Mouse (Mus musculus) cerebellum, adult 11-12 months (tissue): ENCODE measurements at regions not wholly inside any gene's neighbourhood (a gene's known extent, or its start where the extent isn't known, plus 50 kb on each side); places are given as distances from the start of the nearest gene placed in this dataset.

ENCODE experiments used
- DNase-seq: peaks from one replicate; pipeline ENCODE4 v3.0.0; 2022

- no peak for DNase-seq
These were observed 177.0 kb downstream of the Slc38a4 start for GRCm38 (mm10) chr15:96878796-96879195.

- no peak for DNase-seq
These were observed 177.8 kb downstream of the Slc38a4 start for GRCm38 (mm10) chr15:96877931-96878330.

DNA sequence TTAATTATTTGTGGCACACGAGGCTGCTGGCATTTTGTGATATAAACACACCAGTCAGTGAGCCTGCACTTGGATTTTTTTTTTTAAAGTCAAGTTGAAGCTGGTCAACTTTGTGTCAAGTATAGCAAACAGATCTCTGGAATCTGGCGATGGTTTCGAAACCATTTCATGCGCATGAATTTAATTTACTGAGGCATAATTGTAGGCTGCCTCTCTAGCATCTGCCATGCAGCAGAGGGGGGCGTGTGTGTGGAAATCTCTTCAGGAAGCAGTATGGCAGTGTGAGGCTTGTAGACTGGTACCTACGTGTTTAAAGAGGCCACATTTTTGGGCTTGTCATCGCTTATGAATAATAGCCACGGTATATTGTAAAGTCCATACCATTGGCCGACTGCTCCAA is 177.7 kb upstream of the Slc38a2 start:
- no peak for DNase-seq

DNA sequence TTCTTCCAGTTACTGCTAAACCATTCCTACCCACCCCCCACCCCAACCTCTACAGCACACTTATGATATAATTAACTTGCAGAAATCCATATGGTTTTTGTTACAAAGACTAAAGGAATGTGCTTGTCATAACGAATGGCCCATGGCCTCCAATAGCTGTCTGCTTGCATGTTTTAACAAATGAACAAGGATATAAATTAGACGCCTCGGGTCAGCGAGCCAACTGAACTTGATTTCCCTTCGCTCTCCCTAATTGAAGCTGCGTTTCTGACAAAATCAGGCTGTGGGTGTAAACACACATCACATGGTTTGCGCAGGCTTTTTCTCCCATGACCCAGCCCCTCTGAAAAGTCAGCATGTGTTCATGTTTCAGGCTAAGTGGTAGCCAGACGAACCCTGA is 174.6 kb upstream of the Slc38a2 start:
- no peak for DNase-seq

DNA sequence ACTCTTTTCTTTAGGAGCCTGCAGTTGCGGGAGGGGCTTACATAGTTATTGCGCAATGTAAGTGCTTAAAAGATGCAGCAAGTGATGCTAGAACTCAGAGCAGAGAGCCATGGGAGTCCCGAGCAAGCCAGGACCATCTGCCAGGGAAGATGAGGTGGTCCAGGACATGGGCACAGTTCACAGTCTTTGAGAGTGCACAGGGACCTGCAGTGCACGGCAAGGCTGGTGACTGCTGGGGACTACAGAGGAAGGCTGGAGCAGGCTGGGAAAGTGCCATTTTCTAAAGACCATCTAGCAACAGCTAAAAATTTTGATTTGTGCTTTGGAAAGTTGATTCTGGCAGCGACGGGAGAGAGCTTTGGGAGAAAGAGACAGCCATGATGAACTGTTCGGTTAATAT is 174.0 kb upstream of the Slc38a2 start:
- DNase-seq: no peak

GRCm38 (mm10) chr15:96873126-96873525 is 173.6 kb upstream of the Slc38a2 start:
- DNase-seq: no peak

GRCm38 (mm10) chr15:96867701-96868100 is 168.2 kb upstream of the Slc38a2 start:
- no peak for DNase-seq

- DNase-seq: no peak
These were observed 166.4 kb upstream of the Slc38a2 start for GRCm38 (mm10) chr15:96865932-96866331.

GRCm38 (mm10) chr15:96857709-96858108 is 158.2 kb upstream of the Slc38a2 start:
- DNase-seq: no peak

GRCm38 (mm10) chr15:96851970-96852768 is 152.6 kb upstream of the Slc38a2 start:
- DNase-seq: no peak

GRCm38 (mm10) chr15:96848150-96848549 is 148.6 kb upstream of the Slc38a2 start:
- DNase-seq: no peak

DNA sequence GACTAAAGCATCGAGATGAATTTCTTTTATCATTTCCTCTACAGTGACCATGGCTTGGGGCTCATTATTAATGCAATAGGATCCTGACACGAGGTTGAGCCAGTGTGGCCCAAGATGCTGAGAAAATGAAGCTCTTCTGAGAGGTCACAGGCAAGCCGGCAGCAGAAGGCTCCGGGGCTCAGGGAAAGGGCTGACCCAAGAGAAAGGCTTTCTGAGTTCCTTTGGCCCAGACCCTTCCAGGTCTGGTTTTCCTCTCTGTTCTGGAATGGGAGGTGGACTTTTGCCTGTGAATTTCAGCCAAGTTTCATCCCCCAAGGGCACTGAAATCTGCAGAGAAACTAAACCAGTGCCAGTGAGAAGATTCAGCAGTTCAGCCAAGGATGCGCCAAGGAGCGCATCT is 145.7 kb upstream of the Slc38a2 start:
- no peak for DNase-seq

DNA sequence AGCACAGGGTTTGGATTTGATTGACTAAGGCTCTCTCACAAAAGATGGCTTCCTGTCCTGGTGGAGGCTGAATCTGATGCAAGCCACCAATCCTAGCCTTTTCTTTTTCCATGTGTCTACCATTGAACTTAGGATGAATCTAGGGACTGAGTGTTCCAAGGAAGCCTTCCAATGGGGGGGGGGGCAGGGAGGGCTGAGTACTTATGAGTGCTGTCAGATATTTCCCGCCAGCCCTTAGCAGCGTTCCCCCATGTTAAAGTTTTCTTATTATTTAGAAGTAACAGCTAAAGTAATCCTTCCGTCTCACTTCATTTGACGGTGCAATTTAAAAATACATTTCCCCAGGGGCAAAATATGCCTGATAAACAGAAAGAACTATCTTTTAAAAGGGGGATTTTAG is 144.8 kb upstream of the Slc38a2 start:
- no peak for DNase-seq

GRCm38 (mm10) chr15:96843589-96843988 is 144.1 kb upstream of the Slc38a2 start:
- DNase-seq: no peak

DNA sequence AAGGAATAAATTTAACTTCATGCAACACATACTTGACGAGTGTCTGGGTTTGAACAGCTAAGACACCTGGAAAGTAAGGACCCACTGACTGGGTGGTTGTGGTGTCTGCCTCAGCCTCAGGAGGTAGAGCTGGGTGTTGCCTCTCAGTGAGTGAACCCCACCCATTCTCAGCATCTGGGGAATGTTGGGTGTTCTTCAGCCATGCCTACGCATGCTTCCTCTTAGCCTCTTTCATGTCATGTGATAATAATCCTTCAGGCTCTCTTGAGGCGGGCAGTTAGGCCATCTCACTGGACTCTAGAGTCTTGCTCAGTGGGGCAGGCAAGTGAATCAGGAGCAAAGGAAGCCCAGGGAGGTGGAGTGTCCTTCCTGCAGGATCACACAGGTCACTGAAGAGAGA is 143.4 kb upstream of the Slc38a2 start:
- DNase-seq: no peak

DNA sequence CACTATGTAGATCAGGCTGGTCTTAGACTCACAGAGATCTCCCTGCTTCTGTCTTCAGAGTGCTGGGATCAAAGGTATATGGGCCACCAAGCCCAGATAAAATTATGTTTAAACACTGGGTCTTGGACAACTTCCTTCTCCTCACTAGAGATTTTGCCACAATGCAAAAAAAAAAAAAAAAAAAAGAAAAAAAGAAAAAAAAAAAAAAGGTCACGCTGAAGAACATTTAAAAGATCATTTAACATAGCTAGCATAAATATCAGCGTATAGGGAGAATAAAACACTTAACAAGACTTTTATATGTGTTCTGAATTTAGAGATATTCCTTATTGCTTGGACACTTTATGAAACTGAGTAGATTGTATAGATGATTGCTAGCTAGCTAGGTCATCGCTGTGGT is 137.1 kb upstream of the Slc38a2 start:
- no peak for DNase-seq

GRCm38 (mm10) chr15:96834862-96835261 is 135.3 kb upstream of the Slc38a2 start:
- no peak for DNase-seq

DNA sequence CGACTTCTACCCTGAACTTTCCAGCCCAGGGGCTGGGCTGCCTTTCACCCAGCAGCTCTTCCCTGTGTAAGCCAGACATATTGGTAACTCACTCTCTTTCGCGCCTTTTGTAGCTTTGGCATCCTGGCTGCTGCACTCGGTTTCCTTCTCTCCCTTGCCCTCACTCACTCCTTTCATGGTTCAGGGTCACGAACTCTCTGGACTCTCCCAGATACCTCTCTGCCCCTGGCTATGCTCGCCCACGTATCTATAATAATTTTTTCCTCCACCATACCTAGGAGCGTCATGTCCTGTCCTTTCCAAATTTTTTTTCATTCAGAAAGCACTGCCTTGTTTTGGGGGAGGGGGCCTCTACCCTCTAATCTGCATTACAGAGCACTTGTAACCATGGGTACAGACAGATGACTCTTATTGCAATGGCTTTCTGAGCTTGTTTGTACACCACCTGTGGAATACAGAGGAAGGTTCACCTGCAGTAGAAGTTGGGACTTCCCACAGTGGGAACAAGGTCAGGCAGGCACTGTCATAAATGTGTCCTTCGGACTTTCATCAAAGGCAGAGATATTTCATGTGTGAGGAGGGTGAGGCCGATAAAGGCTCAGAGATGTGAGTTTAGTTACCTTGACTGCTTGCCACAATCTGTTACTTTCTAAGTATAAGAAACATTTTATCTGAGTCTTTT is 134.8 kb upstream of the Slc38a2 start:
- no peak for DNase-seq

DNA sequence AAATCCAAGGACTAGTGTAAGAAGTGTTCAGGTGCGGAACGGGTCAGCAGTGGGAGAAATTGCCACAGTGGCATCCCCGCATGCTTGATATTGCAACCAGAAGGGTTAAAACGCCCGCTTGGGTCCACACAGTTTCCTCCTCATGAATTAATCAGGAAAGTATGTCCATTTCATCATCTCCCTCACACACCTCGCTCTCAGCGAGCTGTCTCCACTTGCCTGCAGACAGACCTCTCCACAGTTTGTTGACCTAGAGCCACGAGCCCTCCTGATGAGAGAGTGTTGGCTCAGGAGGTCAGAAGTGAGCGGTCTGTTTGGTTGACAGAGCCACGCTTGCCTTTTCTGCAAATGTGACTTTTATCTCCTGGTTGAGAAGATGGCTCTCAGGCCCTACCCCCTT is 132.9 kb upstream of the Slc38a2 start:
- no peak for DNase-seq

DNA sequence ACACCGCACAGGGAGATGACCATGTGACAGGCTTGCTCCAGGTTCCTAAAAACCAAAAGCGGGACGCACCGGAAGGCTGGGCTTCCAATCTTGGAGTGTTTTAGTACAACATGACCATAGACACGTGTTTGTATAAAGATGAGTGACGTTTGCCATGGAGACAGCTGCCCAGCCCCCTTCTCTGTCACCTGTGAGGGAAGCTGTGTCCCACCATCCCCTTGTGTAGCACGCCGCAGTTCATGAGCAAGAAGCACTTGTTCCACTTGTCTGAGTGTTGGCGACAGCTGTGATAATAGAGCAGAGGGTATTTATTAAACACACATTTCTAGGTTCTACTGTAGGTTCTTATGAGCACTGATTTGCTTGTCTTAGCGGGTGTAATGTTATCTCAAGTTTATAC is 131.7 kb upstream of the Slc38a2 start:
- DNase-seq: no peak

GRCm38 (mm10) chr15:96830578-96830977 is 131.0 kb upstream of the Slc38a2 start:
- no peak for DNase-seq

GRCm38 (mm10) chr15:96829941-96830340 is 130.4 kb upstream of the Slc38a2 start:
- no peak for DNase-seq

DNA sequence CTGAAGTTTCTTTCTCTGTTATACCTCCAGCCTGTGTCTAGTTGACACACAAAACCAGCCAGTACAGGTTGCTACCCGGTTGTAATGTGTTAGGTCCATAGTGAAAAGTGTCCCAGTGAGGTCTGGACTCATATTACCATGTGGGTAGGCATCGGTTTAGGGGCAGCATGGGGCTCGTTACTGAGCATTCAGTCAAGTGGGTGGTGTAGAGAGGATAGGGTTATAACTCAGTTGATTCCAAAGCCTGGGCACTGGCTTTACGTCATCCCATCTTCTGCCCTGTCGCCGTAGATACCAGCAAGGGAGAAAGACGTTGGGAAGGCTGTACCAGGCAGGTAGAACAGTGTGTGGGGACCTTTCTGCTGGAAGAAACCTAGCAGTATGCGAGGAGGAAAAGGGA is 129.2 kb upstream of the Slc38a2 start:
- DNase-seq: no peak

DNA sequence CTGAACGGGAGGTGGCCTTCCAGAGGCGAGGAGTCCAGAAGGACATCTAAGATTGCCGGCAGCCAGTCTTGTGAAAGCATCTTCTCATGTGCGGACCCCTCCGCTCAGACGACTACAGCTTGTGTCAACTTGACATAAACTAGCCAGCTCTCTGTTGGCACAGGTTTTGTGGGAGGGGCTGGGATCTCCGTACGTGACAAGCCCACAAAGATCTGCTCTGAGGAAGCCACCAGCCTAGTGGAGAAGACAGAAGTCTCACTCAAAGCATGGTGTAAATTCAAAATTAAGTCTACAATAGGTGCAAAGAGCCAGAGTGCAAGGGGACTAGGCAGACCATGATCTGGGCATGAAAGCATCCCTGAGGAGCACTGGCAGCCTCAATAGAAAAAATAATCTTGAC is 128.4 kb upstream of the Slc38a2 start:
- DNase-seq: no peak

- no peak for DNase-seq
These were observed 118.9 kb upstream of the Slc38a2 start for GRCm38 (mm10) chr15:96818435-96818834.
